Mouse (Mus musculus): ENCODE measurements around the gene A730061H03Rik.

GRCm38 (mm10) chr14:55524785-55525184 lies 35.4 kb downstream of the A730061H03Rik start, which contains the start of gene Nrl:
- no peak for TF ChIP-seq POLR2A (IDR thresholded peaks at IDR 0.05; ENCODE audit: control insufficient read depth, extremely low read depth, insufficient read depth, low read length, poor library complexity)
- no peak for TF ChIP-seq CTCF (IDR thresholded peaks at IDR 0.05; ENCODE audit: borderline replicate concordance, control insufficient read depth, extremely low read depth, insufficient read depth, low read length, poor library complexity)

Data from thymus, adult 2 months (tissue).